Mouse (Mus musculus): ENCODE data around the gene Nr1d1. TPM values are rescaled to one million over a fixed set of nuclear protein-coding genes. Genes with fewer than 3 reads are reported as not detected.

The Nr1d1 gene
- polyA plus RNA-seq, 1 experiment from 2014 or later: 2.4 TPM

DNA sequence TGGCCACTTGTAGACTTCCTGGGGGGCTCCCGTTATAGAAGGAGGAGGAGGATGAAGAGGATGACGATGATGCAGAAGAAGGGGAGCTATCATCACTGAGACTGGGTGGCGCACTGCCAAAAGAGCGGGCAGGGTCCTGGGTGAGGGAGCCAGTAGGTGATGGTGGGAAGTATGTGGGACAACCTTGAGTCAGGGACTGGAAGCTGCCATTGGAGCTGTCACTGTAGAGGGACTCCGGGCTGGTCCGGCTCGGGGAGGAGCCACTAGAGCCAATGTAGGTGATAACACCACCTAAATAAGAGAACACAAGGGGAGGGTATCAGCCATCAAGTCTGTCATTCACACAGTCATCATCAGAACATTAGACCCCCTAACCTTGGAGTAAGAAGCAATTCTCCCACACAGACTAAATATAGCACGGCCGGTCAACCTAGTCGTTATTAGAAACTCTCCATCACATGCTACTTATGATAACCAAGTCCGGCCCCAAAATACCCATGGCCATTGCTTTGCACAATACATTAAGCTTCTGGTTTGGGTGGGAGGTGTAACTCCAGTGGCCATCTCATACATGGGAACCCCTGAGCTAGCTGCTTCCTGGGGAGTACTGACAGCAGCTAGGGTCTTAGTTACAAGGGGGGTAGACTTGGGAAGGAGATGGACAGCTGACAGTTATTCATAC is 3.1 kb downstream of the Nr1d1 start:
- Histone ChIP-seq H3K4me3 (ENCODE audit: low read length) (no peak overlapping the region), H3K4me1 (ENCODE audit: insufficient read depth, low read length) (peaks cover 68% of the 10 kb centered on the region), H3K4me2 (replicated peaks; ENCODE audit: low read depth, low read length) (no peak overlapping the region), H3K36me3 (ENCODE audit: insufficient read depth, low read length) (peaks cover 14% of the 10 kb centered on the region), H3K9ac (replicated peaks; ENCODE audit: low read length) (no peak overlapping the region), H3K27ac (ENCODE audit: low read length) (no peak overlapping the region), H3K27me3 (ENCODE audit: insufficient read depth, low read length) (no peaks in the 10 kb centered on the region), H3K9me3 (ENCODE audit: low read length) (no peaks in the 10 kb centered on the region)
- ATAC-seq (ENCODE audit: low FRiP score, low TSS enrichment): no peak
- 87% methylated on average over 11 of the region's 11 CpGs for WGBS

DNA sequence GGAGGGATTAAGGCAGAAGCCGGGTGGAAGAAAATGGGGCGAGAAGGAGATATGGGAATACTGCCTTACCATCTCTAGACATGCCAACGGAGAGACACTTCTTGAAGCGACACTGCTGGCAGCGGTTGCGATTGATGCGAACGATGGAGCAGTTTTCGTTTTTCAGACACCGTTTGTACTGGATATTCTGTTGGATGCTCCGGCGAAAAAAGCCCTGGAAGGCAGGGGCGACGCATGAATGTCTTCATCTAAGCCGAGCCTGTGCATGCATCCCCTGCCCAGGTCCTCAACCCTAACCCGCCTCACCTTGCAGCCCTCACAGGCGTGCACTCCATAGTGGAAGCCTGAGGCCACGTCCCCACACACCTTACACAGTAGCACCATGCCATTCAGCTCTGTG is 4.0 kb downstream of the Nr1d1 start:
- Histone ChIP-seq H3K4me3 (ENCODE audit: low read length) (no peak overlapping the region), H3K9ac (replicated peaks; ENCODE audit: low read length) (no peak overlapping the region), H3K27me3 (ENCODE audit: insufficient read depth, low read length) (no peaks in the 10 kb centered on the region), H3K4me2 (replicated peaks; ENCODE audit: low read depth, low read length) (no peak overlapping the region), H3K36me3 (ENCODE audit: insufficient read depth, low read length) (peaks cover 14% of the 10 kb centered on the region), H3K4me1 (ENCODE audit: insufficient read depth, low read length) (peaks cover 68% of the 10 kb centered on the region), H3K27ac (ENCODE audit: low read length) (no peak overlapping the region), H3K9me3 (ENCODE audit: low read length) (no peaks in the 10 kb centered on the region)
- no peak for ATAC-seq (ENCODE audit: low FRiP score, low TSS enrichment)
- 94% methylated on average over 18 of the region's 18 CpGs for WGBS

DNA sequence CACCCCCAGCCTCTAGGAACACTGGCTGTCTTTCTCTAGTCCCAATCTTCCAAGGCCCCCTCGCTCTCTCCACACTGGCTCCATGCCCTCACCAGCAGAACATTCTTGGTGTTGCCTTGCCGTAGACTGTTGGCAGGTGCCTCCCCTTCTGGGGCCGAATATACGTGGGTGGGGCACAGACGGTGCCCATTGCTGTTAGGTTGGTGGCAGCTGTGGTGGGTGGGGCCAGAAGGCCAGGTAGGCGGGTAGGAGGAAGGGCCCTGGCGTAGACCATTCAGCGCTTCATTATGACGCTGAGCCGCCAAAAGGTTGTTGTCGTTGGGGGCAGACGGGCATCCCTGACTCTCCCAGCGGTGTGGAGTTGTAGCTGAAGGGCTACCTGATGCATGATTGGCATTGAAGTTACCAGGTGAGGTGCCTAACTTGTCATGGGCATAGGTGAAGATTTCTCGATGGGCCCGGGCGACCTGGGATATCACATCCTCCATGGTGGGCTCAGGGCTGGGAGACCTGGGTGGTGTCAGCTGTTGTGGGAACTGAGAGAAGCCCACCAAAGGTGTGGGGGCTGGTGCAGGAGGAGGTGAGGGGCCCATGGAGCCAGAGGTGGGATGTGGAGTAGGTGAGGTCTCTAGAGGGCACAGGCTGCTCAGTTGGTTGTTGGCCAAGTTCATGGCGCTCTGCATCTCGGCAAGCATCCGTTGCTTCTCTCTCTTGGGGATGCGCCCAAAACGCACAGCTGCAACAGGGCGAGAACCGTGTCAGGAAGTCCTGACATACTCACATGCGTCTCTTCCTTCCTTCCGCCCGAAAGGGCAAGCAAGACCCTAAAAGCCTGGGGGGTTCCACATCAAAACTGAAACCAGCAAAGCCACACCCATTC is 4.8 kb downstream of the Nr1d1 start:
- 90% methylated on average over 26 of the region's 26 CpGs for WGBS
- H3K4me2 ChIP-seq (replicated peaks; ENCODE audit: low read depth, low read length): no peak overlapping the region
- ATAC-seq (ENCODE audit: low FRiP score, low TSS enrichment): no peak

DNA sequence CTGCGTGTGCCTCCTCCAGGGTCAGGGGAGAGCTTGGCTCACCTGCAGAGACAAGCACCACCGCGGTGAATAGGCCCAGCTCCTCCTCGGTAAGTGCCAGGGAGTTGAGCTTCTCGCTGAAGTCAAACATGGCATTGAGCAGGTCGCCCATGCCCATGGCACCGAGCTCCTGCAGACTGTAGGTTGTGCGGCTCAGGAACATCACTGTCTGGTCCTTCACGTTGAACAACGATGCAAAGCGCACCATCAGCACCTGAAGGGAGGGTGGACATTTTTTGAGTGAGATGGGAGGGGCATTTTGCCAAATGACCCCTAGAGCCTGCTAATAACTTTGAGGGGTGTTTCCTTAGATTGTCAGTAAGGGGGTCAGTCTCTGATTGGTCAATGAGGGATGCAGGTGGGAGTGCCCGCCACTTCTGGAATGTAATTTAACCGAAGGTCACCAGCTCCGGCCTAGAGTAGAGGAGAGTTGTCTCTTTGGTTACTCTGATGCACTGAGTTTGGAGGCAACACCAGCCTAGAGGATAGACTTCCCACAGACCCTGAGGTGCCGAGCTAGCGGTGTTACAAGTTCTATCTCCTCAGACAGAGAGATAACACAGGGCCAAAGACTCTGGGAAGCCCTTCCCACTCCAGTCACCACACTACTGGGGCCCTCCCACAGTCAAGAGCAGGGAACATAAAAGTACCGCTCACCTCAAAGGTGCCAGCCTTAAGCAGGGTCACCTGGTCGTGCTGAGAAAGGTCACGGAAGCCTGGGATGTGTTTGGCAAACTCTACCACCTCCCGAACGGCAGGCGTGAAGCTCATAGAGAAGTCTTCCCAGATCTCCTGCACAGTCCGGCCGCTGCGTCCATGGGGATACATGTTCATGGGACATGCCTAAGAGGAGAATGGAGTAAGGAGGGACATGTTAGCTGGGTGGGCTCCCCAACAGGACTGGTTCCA is 5.9 kb downstream of the Nr1d1 start:
- H3K4me3 ChIP-seq (ENCODE audit: low read length): no peak overlapping the region
- H3K4me2 ChIP-seq (replicated peaks; ENCODE audit: low read depth, low read length): no peak overlapping the region
- no peaks in the 10 kb centered on the region for H3K27me3 ChIP-seq (ENCODE audit: insufficient read depth, low read length)
- H3K27ac ChIP-seq (ENCODE audit: low read length): peak overlapping the region; percentile 81; the same call in 1 of the 2 replicates
- 86% methylated on average over 25 of the region's 25 CpGs for WGBS
- no peak for ATAC-seq (ENCODE audit: low FRiP score, low TSS enrichment)
- no peaks in the 10 kb centered on the region for H3K9me3 ChIP-seq (ENCODE audit: low read length)
- peaks cover 66% of the 10 kb centered on the region for H3K4me1 ChIP-seq (ENCODE audit: insufficient read depth, low read length)
- peaks cover 18% of the 10 kb centered on the region for H3K36me3 ChIP-seq (ENCODE audit: insufficient read depth, low read length)
- H3K9ac ChIP-seq (replicated peaks; ENCODE audit: low read length): no peak overlapping the region

More for the DNA sequence above, 4.8 kb downstream of the Nr1d1 start:
- Histone ChIP-seq H3K9me3 (ENCODE audit: low read length) (no peaks in the 10 kb centered on the region), H3K27ac (ENCODE audit: low read length) (no peak overlapping the region), H3K9ac (replicated peaks; ENCODE audit: low read length) (no peak overlapping the region), H3K4me3 (ENCODE audit: low read length) (no peak overlapping the region), H3K4me1 (ENCODE audit: insufficient read depth, low read length) (peaks cover 68% of the 10 kb centered on the region), H3K27me3 (ENCODE audit: insufficient read depth, low read length) (no peaks in the 10 kb centered on the region), H3K36me3 (ENCODE audit: insufficient read depth, low read length) (peaks cover 14% of the 10 kb centered on the region)

DNA sequence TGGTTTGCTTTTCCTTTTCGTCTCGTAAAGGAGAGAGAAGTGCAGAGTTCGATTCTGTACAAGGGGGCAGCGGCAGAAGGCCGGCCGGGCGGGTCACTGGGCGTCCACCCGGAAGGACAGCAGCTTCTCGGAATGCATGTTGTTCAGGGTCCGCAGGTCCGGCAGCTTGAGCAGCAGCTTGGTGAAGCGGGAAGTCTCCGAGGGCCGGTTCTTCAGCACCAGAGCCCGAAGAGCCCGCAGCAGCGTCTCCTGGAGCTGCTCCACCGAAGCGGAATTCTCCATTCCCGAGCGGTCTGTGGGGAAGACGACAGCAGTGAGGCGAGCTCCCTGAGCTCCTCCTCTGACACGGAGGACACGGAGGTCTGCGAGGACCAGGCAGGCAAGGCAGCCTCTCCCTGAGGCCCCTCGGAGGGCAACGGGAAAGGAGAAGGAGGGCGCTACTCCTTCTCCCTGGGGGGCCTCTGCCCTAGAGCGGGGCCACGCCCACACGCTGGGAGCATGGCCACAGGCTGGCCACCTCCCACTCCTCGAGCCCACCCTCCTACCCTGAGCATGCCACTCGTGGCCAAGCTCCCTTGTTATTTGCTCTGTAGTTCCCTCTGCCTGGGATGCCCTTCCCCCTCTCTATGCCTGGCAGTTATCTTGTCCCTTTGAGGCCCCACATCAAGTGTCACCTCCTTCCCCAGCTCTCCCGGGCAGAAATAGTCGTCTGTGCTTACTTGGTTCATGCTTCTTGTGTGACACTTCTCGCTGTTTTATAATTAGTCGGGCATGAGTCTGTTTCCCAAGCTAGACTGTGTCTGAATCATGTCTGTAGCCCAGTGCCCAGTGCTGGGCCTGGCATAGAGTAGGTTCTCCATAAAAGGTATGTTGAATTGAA is 6.8 kb downstream of the Nr1d1 start:
- H3K27ac ChIP-seq (ENCODE audit: low read length): peak overlapping the region; percentile 81
- WGBS: 10% methylated on average over 37 of the region's 39 CpGs
- H3K9ac ChIP-seq (replicated peaks; ENCODE audit: low read length): peak overlapping the region; percentile 54

DNA sequence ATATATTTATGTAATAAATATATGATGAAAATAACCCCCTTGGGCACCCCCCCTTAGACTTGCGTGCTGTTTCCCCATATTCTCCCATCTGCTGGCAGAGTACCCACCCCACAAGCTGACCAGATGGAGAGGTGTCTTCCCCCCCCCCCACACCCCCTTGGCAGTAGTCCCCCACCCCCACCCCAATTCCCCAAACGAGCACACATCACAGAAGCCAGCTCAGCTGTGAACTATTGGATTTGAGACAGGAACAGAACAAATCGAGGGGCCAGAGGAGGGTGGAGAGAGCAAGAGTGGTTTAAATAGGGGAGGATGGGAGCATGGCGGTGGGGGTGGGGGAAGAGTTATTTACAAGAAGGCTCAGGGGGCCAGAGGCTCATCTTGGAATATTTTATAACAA is 7.4 kb downstream of the Nr1d1 start:
- peak overlapping the region; percentile 81 for H3K27ac ChIP-seq (ENCODE audit: low read length)
- no peaks in the 10 kb centered on the region for H3K9me3 ChIP-seq (ENCODE audit: low read length)
- H3K9ac ChIP-seq (replicated peaks; ENCODE audit: low read length): peak overlapping the region; percentile 54
- ATAC-seq (ENCODE audit: low FRiP score, low TSS enrichment): no peak
- H3K4me3 ChIP-seq (ENCODE audit: low read length): peak overlapping the region; percentile 31
- H3K4me1 ChIP-seq (ENCODE audit: insufficient read depth, low read length): peaks cover 52% of the 10 kb centered on the region
- 10% methylated on average over 4 of the region's 4 CpGs for WGBS
- peaks cover 18% of the 10 kb centered on the region for H3K36me3 ChIP-seq (ENCODE audit: insufficient read depth, low read length)
- H3K4me2 ChIP-seq (replicated peaks; ENCODE audit: low read depth, low read length): peak overlapping the region; percentile 53
- H3K27me3 ChIP-seq (ENCODE audit: insufficient read depth, low read length): no peaks in the 10 kb centered on the region

More for the DNA sequence above, 6.8 kb downstream of the Nr1d1 start:
- Histone ChIP-seq H3K4me2 (replicated peaks; ENCODE audit: low read depth, low read length) (peak overlapping the region; percentile 53), H3K36me3 (ENCODE audit: insufficient read depth, low read length) (peaks cover 18% of the 10 kb centered on the region), H3K4me1 (ENCODE audit: insufficient read depth, low read length) (peaks cover 58% of the 10 kb centered on the region), H3K9me3 (ENCODE audit: low read length) (no peaks in the 10 kb centered on the region), H3K4me3 (ENCODE audit: low read length) (peak overlapping the region; percentile 31), H3K27me3 (ENCODE audit: insufficient read depth, low read length) (no peaks in the 10 kb centered on the region)
- ATAC-seq (ENCODE audit: low FRiP score, low TSS enrichment): peak; percentile 14; the same call in 1 of the 2 replicates

DNA sequence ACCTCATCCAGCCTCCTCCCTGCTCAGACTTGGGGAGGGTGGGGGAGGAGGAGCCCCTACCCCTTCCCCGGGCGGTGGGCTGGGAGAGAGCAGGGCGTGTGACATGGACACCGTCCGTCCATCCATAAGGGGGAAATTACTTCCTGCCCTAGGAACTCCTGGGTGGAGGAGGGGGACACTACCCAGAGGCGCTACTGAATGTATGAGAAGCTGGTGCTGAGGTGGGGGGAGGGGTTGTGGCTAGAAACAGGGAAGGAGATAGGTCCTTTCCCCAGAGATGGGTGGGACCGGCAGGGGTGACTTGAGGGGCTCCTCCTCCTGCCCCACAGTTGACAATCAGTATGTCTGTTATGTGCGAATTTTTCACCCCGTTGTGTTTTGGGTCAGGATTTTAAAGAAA is 7.9 kb downstream of the Nr1d1 start:
- ATAC-seq (ENCODE audit: low FRiP score, low TSS enrichment): peak; percentile 11; the same call in 1 of the 2 replicates
- Histone ChIP-seq H3K4me2 (replicated peaks; ENCODE audit: low read depth, low read length) (no peak overlapping the region; the same call in none of the 2 replicates), H3K27me3 (ENCODE audit: insufficient read depth, low read length) (no peaks in the 10 kb centered on the region), H3K9ac (replicated peaks; ENCODE audit: low read length) (no peak overlapping the region), H3K27ac (ENCODE audit: low read length) (no peak overlapping the region), H3K9me3 (ENCODE audit: low read length) (no peaks in the 10 kb centered on the region), H3K4me1 (ENCODE audit: insufficient read depth, low read length) (peaks cover 51% of the 10 kb centered on the region), H3K4me3 (ENCODE audit: low read length) (no peak overlapping the region), H3K36me3 (ENCODE audit: insufficient read depth, low read length) (peaks cover 18% of the 10 kb centered on the region)
- 8% methylated on average over 9 of the region's 9 CpGs for WGBS

DNA sequence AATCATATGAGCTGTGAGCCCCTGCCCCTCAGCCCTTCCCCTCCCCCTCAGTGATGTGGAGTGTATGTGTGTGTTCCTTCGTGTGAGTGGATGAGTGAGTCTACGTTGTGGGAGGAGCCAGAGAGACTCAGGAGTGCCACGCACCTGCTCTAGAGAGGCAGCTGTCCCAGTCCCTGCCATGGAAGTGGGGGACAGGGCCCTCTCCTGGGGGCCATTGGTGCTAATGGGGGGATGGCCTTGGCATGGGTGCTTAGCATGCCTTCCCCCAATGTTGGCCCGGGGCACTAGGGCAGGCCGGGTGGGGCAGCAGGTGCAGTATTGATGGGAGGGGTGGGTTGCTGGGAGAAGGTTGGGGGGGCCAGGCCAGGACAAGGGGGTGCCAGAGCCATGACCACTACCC is 8.3 kb downstream of the Nr1d1 start:
- no peak overlapping the region for H3K4me3 ChIP-seq (ENCODE audit: low read length)
- H3K4me1 ChIP-seq (ENCODE audit: insufficient read depth, low read length): peaks cover 49% of the 10 kb centered on the region
- H3K36me3 ChIP-seq (ENCODE audit: insufficient read depth, low read length): peaks cover 21% of the 10 kb centered on the region
- 48% methylated on average over 5 of the region's 5 CpGs for WGBS
- H3K9ac ChIP-seq (replicated peaks; ENCODE audit: low read length): no peak overlapping the region
- H3K9me3 ChIP-seq (ENCODE audit: low read length): no peaks in the 10 kb centered on the region
- no peaks in the 10 kb centered on the region for H3K27me3 ChIP-seq (ENCODE audit: insufficient read depth, low read length)
- no peak overlapping the region for H3K27ac ChIP-seq (ENCODE audit: low read length)
- ATAC-seq (ENCODE audit: low FRiP score, low TSS enrichment): 0 out of 2 replicates have a peak, but pooled peaks have one; percentile 3
- no peak overlapping the region for H3K4me2 ChIP-seq (replicated peaks; ENCODE audit: low read depth, low read length)
